Mouse (Mus musculus) R1 (cell line): ENCODE results near the gene Igdcc4.
"Not testable (repeated sequence)": the region's sequence is repeated elsewhere in the genome, so short reads cannot be mapped to it uniquely, and the experiment has no call there.

ENCODE experiments used
- DNase-seq: peaks from one replicate; pipeline ENCODE4 v3.0.0-alpha.2; 2018; ENCODE audit warnings: low read depth, low spot score

Gene Igdcc4

GRCm38 (mm10) chr9:65100991-65101685 lies at the start of gene Igdcc4:
Gene Igdcc4 (plus strand): TSS chr9:65101486.
- peak; percentile 41 for DNase-seq

DNA sequence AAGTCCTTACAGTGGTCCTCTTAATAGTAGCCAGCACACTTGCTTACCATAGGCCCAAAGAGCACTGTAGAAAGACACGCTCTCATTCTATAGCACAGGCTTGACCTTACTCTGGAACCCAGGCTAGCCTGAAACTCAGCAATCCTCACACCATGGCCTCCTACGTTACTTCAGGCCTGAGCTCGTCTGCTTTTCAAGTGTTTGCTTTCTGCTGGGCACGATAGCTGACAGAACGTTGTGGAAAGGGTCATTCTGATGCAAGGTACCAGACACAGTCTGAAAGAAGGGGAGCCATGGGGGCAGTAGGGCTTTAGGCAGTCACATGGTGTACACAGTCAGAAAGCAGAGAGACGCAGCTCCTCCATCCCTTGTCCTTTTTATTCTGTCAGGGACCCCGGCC lies 37.0 kb upstream of the Igdcc4 start:
- no peak for DNase-seq

DNA sequence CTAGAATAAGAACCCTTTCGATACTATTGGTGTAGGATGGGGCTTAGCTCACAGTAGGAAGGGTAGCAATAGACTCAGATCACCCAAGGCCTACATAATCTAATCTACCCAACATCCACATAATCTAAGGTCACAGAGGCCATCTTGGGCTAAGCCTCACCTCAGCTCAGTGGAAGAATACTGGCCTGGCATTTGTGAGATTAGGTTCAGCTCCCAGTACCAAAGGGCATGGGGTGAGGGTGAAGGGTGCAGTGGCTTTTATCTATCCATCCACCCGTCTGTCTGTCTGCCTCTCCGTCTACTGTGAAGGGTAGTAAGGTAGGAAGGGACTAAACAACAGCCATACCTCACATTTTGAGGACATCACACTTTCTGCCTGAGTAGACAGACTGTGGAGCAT lies 30.7 kb upstream of the Igdcc4 start:
- DNase-seq, result no peak

DNA sequence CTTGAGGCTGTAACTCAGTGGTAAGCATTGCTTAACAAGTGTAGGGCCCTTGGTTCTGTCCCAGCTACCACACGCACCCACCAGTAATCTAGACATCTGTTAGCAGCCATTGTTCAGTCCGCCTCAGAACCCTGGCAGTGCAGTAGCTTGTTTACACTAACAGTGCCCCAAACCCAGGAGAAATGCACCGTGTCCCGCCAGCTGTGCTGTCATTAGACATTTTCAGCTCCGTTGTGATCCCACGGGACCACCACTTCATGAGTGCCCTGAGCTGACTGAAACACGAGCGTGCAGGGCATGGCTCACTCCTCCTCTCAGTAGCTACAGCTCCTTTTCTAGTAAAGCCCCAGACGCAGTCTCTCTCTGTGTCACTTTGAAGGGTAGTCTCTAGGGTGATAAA lies 27.7 kb upstream of the Igdcc4 start:
- DNase-seq, result no peak

- no peak for DNase-seq
Measured at GRCm38 (mm10) chr9:65074251-65074650, 27.0 kb upstream of the Igdcc4 start.

DNA sequence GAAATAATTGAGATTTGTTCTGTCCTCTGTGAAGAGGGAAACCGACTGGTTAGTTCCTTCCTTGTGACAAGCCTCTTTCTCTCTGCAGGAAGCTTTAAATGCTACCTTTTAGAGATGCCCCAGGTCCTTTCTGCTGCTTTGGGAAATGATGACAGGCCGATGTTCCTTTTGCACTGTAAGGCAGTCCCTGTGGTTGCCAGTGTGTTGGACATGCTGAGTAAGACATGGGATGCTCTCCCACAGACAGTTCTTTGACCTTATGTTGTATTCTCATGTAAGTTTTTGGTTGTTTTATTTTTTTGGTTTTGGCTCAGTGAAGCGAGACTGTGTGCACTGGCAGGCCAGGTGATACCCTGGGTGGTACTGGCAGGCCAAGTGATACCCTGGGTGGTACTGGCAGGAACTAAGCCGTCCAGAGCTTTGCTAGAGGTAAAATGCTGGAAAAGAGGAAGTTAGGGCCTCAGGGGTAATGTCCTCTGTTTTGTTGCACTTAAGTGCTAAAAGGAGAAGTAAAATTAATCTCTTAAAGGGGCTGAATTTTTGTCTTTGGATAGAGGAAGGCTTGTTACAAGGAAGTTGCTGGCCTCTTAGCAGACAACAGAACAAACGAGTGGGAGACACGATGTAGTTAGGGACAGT lies 26.3 kb upstream of the Igdcc4 start:
- no peak for DNase-seq

DNA sequence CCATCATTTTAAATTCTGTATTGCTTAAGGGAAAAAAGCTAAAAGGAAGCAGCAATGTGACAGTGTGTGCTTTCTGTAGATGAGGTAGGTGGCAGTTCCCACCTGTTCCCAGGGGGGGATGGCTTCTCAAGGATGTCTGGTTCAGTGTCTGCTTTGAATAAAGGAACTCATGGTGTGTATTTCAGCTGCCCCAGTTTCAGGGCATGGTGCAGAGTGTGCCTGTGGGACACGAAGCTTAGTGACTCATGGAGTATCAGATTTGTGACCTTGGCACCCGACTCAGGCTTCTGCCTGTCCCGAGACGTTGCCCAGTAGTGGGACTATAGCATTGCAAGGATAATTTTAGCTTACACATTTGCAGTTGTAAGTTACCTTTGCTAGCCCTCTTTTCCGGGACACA lies 23.8 kb upstream of the Igdcc4 start:
- no peak for DNase-seq

DNA sequence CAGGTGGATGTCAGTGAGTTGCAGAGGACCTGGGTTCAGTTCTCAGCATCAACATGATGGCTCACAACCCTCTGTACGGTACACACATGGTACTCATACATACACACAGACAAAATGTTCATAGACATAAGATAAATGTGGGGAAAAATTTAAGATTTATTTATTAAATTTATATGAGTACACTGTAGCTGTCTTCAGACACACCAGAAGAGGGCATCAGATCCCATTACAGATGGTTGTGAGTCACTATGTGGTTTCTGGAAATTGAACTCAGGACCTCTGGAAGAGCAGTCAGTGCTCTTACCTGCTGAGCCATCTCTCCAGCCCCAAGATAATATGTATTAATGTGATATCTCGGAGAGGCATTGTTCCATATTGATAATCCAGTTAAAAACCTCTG lies 21.1 kb upstream of the Igdcc4 start:
- not testable (repeated sequence) for DNase-seq

DNA sequence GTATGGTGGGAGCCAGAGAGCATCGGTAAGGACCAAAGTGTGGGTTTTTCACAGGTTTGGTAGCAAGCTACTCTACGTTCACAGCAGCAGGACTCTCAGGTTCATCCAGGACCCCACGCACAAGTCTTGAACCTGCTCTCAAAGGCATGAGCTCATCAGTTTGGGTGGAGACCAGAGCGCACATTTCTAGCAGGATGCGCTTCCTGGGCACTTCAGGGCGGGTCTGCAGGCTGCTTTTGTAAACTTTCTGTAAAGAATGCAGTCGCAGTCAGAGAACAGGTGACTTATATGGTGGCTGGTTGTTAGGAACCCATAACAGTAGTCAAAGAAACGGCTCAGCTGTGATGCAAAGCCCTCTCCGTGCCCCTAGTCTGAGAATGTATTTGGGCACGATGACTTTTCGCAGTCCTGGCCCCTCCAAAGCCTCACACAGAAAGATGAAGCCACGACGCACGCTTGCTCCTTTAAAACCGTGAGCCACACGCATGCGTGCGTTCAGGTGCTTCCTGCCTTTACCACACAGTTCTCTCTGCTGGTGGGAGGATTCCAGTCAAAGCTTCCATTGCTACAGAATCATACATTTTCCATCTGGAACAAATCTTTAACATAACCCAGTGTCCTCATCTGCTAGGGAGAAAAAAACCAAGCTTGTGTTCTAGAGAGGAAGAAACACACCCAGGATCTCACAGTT lies 18.1 kb upstream of the Igdcc4 start:
- DNase-seq, result peak; percentile 64

- DNase-seq, result peak; percentile 17
Measured at GRCm38 (mm10) chr9:65084198-65084807, 17.0 kb upstream of the Igdcc4 start.

DNA sequence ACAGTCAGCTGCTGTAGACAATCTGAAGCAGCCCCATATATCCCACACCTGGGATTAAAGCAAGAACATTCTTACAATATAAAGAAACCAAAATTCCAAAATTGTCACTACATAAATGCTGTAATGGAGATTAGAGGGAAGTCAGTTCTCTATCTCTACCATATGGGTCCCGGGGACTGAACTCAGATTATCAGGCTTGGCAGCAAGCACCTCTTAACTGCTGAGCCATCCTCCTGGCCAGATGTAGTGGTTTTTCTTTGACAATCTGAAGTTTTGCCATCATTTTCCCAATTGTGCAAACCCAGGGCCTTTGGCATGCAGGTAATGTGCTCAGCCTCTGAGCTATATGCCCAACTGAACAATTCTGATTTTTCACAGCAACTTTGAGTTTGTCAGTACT lies 16.0 kb upstream of the Igdcc4 start:
- DNase-seq, result no peak

GRCm38 (mm10) chr9:65086801-65087200 lies 14.5 kb upstream of the Igdcc4 start:
- no peak for DNase-seq

GRCm38 (mm10) chr9:65087490-65087889 lies 13.8 kb upstream of the Igdcc4 start:
- no peak for DNase-seq

DNA sequence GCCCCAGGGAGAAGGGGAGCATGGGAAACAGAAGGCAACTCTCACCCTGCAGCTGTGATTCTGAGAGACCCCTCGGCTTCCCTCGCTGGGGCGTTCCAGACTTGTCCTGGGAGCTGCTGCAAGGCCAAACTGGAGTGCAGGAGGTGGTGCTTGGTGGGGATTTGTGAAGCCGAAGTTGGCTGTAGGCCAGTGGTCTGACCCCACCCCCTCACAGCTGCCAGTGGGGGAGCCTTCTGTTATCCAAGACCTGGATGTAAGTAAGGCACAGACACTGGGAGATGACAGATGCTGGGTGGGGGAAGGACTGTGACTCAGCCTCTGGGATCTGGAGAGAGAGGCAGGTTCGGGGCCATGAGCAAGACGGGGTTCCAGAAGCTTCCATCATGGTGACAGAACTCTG lies 7.0 kb upstream of the Igdcc4 start:
- peak; percentile 85 for DNase-seq

GRCm38 (mm10) chr9:65101686-65102376 lies 545 bp downstream of the Igdcc4 start:
- DNase-seq, result peak; percentile 69

- peak; percentile 82 for DNase-seq
Measured at GRCm38 (mm10) chr9:65102377-65103172, 1.3 kb downstream of the Igdcc4 start.

DNA sequence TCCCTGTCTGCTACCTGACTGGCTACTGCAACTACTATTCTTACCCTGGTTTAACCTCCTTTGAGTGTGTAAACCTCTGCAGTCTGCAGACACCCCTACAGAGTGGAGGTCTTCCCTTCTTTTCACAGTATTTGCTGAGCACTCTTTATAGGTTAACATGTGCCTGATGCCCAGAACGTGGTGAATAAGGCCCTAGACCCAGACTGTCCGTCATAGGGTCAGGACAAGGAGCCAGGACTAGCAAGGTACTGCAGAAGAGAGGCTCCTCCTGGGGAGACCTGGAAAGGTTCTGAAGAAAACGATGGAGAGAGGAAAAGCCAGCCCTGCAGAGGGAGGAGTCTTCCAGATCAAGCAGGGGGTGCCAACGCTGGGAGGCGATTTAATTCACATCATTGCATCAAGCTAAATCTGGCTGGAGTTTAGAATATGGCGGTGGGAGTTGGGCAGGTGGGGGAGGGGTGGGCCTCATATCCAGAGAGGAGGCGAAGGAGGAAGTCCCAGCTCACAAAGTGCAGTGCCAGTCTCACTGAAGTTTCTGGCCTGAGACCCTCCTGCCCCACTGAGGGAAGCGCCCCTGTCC lies 2.0 kb downstream of the Igdcc4 start:
- DNase-seq, result no peak

DNA sequence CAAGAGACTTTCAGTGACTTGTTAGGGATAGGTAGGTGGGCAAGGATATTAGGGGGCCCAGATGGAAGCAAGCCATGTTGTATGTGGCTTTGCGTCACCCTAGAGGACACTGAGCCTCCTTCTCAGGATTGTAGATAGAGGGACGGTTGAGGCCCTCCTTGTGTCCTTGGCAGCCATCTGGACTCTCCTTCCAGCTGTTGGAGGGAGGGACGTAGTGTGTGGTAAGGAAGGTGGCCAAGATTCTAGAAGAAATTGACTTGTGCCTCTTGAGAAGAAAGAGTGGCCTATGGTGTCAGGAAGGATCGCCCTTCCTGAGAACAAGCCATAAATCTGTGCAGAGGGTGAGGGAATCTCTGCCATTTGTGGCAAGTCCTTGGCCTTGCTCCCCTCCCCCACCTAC lies 5.5 kb downstream of the Igdcc4 start:
- no peak for DNase-seq

DNA sequence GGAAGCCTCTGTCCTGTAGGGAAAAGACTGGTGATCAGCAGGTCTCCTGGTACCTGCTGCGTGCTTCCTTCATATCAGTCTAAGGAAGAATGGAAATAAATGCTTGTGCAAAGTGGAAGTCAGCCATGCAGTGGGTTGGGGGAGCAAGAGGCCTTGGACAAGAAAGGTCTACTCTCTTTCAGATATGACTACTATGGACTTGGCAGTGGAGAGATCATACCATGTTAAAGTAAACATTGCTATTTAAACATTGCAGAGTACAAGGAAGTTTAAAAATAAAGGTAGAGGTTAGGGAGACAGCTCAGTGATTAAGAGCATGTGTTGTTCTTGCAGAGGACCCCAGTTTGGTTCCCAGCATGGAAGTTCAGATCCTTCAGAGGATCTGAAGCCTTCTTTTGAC lies 6.6 kb downstream of the Igdcc4 start:
- no peak for DNase-seq
